Mouse (Mus musculus) testis, adult 2 months (tissue): ENCODE data around the gene Atp5g1.

Experiments
- CTCF ChIP-seq: fragments of 200-500 bp; IDR thresholded peaks from 2 replicates; pipeline ENCODE4 v1.5.1; 2012; ENCODE audit warnings: low read depth, mild to moderate bottlenecking, inconsistent platforms, low read length, moderate library complexity; ENCODE audit not compliant: control insufficient read depth, insufficient read depth, insufficient replicate concordance
- POLR2A ChIP-seq: fragments of 200-500 bp; IDR thresholded peaks from 2 replicates; pipeline ENCODE4 v1.6.1; 2012; ENCODE audit warnings: low read depth, mild to moderate bottlenecking, inconsistent platforms, low read length, moderate library complexity; ENCODE audit not compliant: control insufficient read depth

DNA sequence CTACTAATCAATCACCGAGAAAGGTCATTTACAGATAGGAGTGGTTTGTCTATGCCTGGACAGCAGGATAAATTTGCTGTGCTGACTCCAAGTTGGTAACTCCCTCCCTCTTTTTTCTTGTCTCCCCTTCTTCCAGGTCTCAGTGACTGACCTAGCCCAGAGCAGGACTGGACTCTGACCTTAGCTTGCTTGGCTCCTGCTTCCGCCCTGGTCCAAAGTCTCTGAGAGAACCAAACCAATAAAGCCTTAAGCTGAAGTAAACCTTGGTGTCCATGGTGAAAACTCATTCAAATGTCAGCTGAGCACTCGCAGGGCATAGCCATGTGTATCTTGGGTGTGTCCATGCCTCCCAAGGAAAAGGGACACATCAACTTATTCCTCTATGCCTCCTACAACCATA, 44.9 kb downstream of the Atp5g1 start:
- TF ChIP-seq CTCF (no peak), POLR2A (no peak)
